Mouse (Mus musculus) hindbrain, embryonic 14.5 days (tissue): ENCODE data around the gene Rfwd3. TPM values are rescaled to one million over a fixed set of nuclear protein-coding genes. Genes with fewer than 3 reads are reported as not detected.

Source experiments
- ATAC-seq: fragments of 200-750 bp; cut with Nextera tagmentation; 2 replicates; pipeline ENCODE4 v1.8.0; 2017; ENCODE audit warnings: moderate number of reproducible peaks, mild to moderate bottlenecking, moderate TSS enrichment, moderate library complexity; ENCODE audit not compliant: low FRiP score
- DNase-seq: peaks from one replicate; pipeline ENCODE4 v3.0.0-alpha.2; 2015; ENCODE audit warnings: low spot score
- H3K27ac ChIP-seq: fragments of 300-500 bp; sonication (generic); 2 replicates; pipeline ENCODE4 v1.5.1; 2014; ENCODE audit warnings: mild to moderate bottlenecking, moderate library complexity
- H3K27me3 ChIP-seq: fragments of 300-500 bp; sonication (generic); 2 replicates; pipeline ENCODE4 v1.6.1; 2014; ENCODE audit warnings: mild to moderate bottlenecking, low read length, mixed read lengths; ENCODE audit not compliant: control insufficient read depth, insufficient read depth
- H3K36me3 ChIP-seq: fragments of 300-500 bp; sonication (generic); replicated peaks from 2 replicates; pipeline ENCODE4 v1.6.1; 2014; ENCODE audit not compliant: control insufficient read depth, insufficient read depth
- H3K4me1 ChIP-seq: fragments of 300-500 bp; sonication (generic); replicated peaks from 2 replicates; pipeline ENCODE4 v1.6.1; 2014; ENCODE audit warnings: antibody characterized with exemption, low read length, mixed read lengths; ENCODE audit not compliant: control insufficient read depth, insufficient read depth
- H3K4me2 ChIP-seq: fragments of 300-500 bp; sonication (generic); replicated peaks from 2 replicates; pipeline ENCODE4 v1.6.1; 2014; ENCODE audit warnings: mild to moderate bottlenecking, moderate library complexity
- H3K4me3 ChIP-seq: fragments of 300-500 bp; sonication (generic); replicated peaks from 2 replicates; pipeline ENCODE4 v1.5.1; 2014; ENCODE audit warnings: mild to moderate bottlenecking, low read length
- H3K9ac ChIP-seq: fragments of 300-500 bp; sonication (generic); 2 replicates; pipeline ENCODE4 v1.6.1; 2014
- H3K9me3 ChIP-seq: fragments of 300-500 bp; sonication (generic); 2 replicates; pipeline ENCODE4 v1.6.1; 2016; ENCODE audit warnings: low read length; ENCODE audit not compliant: control insufficient read depth
- WGBS: fragments of 180-500 bp; shearing (Covaris S2); extraction: QIAGEN DNeasy Blood & Tissue Kit; methylation state at CpG from one replicate; pipeline ENCODE4 v1.1.7; 2014; 5-methylcytosine and 5-hydroxymethylcytosine counted together
- polyA plus RNA-seq: library from polyadenylated mRNA; unstranded; fragments of >200 nt; fragmentation: Nextera tagmentation; extraction: Ambion mirVana; gene quantifications from 2 replicates; pipeline ENCODE4 v1.2.1, GENCODE M21; 2014

Gene Rfwd3
- polyA plus RNA-seq, 1 experiment from 2014 or later: 24.9 TPM

- no peak for ATAC-seq
- 91% methylated on average over 2 of the region's 2 CpGs for WGBS
Measured at GRCm38 (mm10) chr8:111233730-111234129, 66.3 kb downstream of the Rfwd3 start.

GRCm38 (mm10) chr8:111224153-111224552, 75.9 kb downstream of the Rfwd3 start:
- Histone ChIP-seq H3K4me3 (no peak overlapping the region), H3K9ac (no peak overlapping the region), H3K27ac (no peak overlapping the region), H3K4me1 (no peaks in the 10 kb centered on the region), H3K9me3 (no peaks in the 10 kb centered on the region), H3K4me2 (no peak overlapping the region), H3K36me3 (no peaks in the 10 kb centered on the region), H3K27me3 (no peaks in the 10 kb centered on the region)
- WGBS: 58% methylated on average over 5 of the region's 5 CpGs
- ATAC-seq: no peak
- DNase-seq: no peak

More at GRCm38 (mm10) chr8:111233730-111234129, 66.3 kb downstream of the Rfwd3 start:
- Histone ChIP-seq H3K27ac (no peak overlapping the region), H3K27me3 (no peaks in the 10 kb centered on the region), H3K9me3 (no peaks in the 10 kb centered on the region), H3K36me3 (no peaks in the 10 kb centered on the region), H3K4me3 (no peak overlapping the region), H3K4me1 (no peaks in the 10 kb centered on the region), H3K9ac (no peak overlapping the region), H3K4me2 (no peak overlapping the region)
- no peak for DNase-seq

Other genes with a start within 250 kb of the Rfwd3 start
- gene Exosc6, start 243.9 kb downstream of the Rfwd3 start, polyA plus RNA-seq: not detected in 2 replicates
- gene Clec18a, start 207.8 kb downstream of the Rfwd3 start, polyA plus RNA-seq: 0.44 and 0.73 TPM in 2 replicates
- gene Pdpr, start 205.6 kb downstream of the Rfwd3 start, polyA plus RNA-seq: 7.2 and 8.4 TPM in 2 replicates
- 85.8 and 89.0 TPM in 2 replicates for gene Glg1, start 41.0 kb downstream of the Rfwd3 start, polyA plus RNA-seq
- gene Mlkl, start 38.0 kb upstream of the Rfwd3 start, polyA plus RNA-seq: 0.40 and 0.47 TPM in 2 replicates
- gene Fa2h, start 93.6 kb upstream of the Rfwd3 start, polyA plus RNA-seq: 0.74 and 0.93 TPM in 2 replicates
- gene Wdr59, start 221.9 kb upstream of the Rfwd3 start, polyA plus RNA-seq: 6.5 and 6.6 TPM in 2 replicates
- gene Znrf1, start 235.9 kb upstream of the Rfwd3 start, polyA plus RNA-seq: 108 and 116 TPM in 2 replicates